Mouse (Mus musculus): ENCODE measurements around the gene R3hcc1l.

GRCm38 (mm10) chr19:42519760-42520159 is 1.2 kb downstream of the R3hcc1l start:
- TF ChIP-seq EP300 (IDR thresholded peaks at IDR 0.05; ENCODE audit: insufficient read depth, low read depth, low read length) (no peak), CTCF (IDR thresholded peaks at IDR 0.05) (no peak), POLR2A (IDR thresholded peaks at IDR 0.05; ENCODE audit: insufficient read depth, low read depth, low read length) (no peak)

Data from heart, adult 2 months (tissue).